Mouse (Mus musculus): Measurements from ENCODE around the gene Cnksr3. TPM values are rescaled to one million over a fixed set of nuclear protein-coding genes. Genes with fewer than 3 reads are reported as not detected.
A peak's percentile ranks its signal among the peaks of the same experiment; 100 is the strongest.

The Cnksr3 gene
- total RNA-seq, 2 experiments from 2014 or later = 9.8 to 10.6 TPM

DNA sequence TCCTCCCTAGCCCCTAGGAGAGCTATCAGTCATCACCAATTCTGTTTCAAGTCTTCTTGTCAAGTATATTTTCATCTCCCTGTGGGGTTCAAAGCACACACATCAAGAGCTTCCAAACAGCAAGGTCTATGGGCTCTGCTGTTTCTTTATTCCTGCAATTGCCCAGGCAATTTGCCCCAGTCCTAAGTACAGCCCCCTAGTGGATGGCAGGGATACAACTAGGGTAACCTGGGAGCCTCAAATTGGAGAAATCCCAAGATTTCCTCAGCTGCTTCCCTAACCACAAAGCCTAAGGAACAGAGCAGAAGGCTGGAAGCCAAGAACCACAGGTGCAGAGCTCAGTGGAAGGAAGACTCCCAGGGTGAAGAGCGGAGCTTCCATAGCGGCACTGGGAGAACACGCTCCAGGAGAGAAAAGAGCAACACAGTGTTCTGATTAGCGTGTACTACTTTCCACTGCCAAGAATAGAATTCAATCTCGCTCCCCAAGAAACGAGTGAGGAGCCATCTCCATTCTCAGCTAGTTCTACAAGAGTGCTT, 100.5 kb downstream of the Cnksr3 start:
- DNase-seq (ENCODE audit: extremely low spot score in 1 of 2, low spot score in 1 of 2) = no peak

DNA sequence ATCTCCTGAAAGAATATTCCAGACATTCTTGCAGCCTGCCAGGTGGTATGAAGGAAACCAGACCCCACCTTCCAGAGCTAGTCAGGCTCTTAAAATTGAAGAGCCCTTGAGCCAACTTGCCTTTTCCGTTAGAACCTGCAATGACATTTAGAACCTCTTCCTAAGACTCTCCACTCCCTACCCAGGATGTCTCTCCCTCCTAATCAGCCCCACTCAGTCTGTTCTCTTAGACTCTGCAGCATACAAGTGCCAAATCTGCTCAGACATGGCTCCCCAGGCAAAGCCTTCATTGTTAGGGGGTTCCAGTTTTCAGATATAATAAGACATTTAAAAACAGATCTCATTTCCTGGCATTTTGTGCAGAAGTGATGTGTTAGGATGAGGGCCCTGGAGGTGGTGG, 108.2 kb downstream of the Cnksr3 start:
- no peak for DNase-seq (ENCODE audit: extremely low spot score in 1 of 2, low spot score in 1 of 2)

DNA sequence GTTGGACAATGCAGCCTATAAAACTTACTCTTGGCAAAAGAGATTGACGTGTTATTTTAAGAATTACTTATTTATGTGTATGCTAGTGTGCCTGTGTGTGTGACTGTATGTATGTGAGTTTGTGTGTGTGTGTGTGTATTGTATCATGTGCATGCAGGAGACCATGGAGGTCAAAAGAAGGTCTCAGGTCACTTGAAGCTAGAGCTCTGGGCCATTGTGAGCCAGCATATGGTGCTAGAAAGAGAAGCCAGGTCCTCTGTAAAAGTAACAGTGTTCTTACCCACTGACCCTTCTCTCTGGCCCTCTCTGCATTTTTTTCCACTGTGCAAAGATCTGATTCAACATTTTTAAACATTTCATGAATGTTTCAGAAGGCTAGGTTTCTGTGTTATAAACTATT, 134.1 kb downstream of the Cnksr3 start:
- no peak for DNase-seq (ENCODE audit: extremely low spot score in 1 of 2, low spot score in 1 of 2)

DNA sequence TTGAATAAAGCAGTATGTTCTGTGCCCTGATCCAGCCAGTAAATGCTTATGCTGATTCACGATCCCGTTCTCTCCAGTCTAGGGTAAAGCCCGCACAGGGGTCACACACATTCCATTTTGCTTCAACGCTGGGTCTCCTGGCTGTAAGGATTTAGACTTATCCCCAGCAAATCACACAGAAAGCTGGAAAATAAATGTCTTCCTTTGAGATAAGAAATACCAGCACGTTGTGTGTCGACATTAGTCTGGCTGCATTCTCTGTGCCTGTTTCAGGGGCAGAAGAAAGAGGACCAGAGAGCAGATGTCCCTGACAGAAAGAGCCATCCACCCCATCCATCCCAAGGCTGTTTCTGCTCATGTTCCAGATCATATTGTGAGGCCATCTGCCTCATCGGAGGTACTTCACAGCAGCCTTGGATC, 134.6 kb downstream of the Cnksr3 start:
- no peak for DNase-seq (ENCODE audit: extremely low spot score in 1 of 2, low spot score in 1 of 2)

DNA sequence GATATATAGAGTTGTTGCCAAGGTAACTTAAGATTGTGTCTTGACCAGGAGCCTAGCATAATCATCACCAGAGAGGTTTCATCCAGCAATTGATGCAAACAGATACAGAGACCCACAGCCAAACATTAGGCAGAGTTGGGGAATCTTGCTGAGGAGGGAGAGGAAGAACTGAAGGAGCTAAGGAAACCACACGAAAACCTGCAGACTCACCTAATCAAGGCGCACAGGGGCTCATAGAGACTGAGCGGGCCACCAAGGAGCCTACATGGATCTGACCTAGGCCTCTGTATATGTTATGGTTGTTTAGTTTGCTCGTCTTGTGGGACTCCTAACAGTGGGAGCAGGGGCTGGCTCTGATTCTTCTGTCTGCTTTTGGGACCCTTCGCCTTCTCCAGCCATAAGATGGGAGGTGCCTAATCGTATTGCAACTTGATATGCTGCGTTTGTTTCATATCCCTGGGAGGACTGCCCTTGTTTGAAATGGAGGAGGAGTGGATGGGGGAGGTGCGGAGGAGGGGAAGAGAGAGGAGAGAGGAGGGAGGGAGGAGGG, 135.3 kb downstream of the Cnksr3 start:
- no peak for DNase-seq (ENCODE audit: extremely low spot score in 1 of 2, low spot score in 1 of 2)

DNA sequence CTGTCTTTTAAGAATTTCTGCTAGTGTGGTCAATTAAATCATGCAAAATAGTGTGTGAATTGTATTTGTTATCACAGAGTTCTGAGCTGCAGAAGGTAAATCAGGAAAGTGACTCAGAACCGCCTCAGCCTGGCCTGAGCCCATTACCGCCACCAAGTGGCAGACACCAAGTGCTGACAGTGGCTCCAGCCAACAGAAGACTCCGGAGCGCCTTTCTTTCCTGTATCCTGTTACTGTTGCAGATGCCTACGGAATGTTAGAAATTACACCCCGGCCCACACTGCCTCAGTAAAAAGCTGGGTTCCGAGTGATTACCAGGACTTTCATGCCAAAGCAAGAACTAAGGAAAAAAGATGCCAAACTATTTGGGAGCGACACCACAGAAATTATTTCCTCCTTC, 135.8 kb downstream of the Cnksr3 start:
- DNase-seq (ENCODE audit: extremely low spot score in 1 of 2, low spot score in 1 of 2) = peak; percentile 55 to 71

DNA sequence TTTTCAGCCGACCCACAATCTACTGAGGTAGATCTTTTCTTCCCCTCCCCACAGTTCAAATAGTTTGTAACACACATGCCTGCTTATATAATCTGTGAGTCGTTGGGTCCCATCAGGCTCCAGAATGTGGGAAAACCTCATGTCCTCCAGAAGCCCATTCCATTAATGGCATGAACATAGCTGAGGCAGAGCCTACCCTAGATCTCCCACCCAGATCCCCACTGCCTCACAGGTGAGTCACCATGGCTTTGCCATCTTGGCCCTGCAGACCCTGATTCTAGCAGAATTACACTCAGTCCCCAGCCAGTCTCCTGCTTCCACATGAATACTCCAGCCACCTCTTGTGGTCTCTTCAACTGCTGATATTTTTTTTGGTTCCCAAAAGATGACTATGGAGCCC, 136.4 kb downstream of the Cnksr3 start:
- DNase-seq (ENCODE audit: extremely low spot score in 1 of 2, low spot score in 1 of 2) = no peak

DNA sequence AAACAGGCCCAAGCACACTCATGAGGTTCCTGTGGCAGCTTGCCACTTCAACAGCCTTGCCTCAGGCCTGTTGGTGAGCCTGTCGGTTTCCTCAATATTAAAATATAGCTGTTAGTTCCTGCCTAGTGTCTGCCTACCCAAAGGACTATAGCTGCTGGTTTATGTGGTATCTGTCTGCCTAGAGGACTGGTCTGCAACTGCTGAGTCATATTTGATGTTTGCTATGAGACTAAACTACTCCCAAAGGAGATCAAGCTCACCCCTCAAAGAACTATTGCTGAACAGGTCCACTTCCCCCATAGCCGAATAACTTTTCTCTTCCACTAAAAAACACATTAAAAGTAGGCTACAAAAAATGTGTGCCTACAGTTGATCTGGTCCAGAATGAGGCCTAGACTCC, 137.8 kb downstream of the Cnksr3 start:
- no peak for DNase-seq (ENCODE audit: extremely low spot score in 1 of 2, low spot score in 1 of 2)

DNA sequence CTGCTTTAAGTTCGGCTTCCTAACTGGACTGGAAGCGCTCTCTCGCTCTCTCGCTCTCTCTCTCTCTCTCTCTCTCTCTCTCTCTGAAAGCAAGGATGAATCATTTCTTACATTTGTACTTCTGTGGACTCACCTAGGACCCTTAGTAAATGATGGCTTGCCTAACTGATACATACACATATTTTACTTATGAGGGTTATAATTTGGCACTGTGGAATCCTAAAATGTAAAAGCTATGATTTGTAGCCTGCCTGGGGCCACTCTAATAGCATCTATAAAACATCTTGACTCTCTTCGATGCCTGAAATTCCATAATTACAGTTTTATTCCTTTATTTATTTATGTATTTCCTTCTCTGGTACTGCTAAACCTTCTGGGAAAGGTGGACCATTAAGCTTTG, 141.1 kb downstream of the Cnksr3 start:
- no peak for DNase-seq (ENCODE audit: extremely low spot score in 1 of 2, low spot score in 1 of 2)

DNA sequence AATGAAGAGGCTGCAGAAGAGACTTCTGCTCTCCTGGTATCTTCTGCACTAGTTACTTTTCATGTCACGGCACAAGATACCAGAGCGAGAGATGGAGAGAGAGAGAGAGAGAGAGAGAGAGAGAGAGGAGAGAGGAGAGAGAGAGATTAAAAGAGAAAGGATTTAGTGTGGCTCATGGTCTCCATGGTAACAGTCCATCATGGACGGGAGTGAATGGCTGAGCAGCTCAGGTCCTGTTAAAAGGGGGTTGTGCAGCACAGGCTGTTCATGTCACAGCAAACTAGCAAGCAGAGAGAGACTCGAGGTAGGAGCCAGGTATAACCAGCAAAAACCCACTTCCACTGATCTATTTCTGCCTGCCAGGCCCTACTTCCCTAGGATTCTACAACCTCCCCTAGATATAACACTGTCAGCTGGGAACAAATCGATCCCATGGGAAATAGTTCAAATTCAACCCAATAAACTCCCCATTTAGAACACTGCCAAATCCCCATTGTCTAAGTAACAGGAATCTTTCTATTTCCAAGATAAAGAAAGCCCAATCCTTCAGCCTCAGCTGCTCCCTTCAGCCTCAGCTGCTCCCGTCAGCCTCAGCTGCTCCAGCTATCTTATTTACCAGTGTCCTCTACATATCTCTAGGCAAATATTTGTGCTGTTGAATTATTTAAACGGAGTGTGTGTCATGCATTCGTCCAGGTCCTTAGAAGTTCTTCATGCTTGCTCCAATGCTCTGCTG, 141.8 kb downstream of the Cnksr3 start:
- no peak for DNase-seq (ENCODE audit: extremely low spot score in 1 of 2, low spot score in 1 of 2)

DNA sequence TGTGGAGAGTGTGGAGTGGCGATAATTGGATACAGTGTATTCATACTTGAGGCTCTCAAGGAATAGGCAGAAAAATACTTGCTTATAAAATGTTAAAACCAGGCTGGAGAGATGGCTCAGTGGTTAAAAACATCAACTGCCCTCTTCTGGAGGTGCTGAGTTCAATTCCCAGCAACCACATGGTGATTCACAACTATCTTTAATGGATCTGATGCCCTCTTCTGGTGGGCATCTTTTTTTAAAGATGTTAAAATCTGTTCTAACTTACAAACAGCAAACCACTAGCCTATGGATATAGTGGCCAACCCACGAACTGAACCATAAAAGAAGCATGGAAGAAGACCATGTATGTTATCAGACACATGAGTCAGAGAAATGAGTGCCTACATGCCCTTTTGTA, 142.9 kb downstream of the Cnksr3 start:
- DNase-seq (ENCODE audit: extremely low spot score in 1 of 2, low spot score in 1 of 2) = no peak

Other genes starting within 250 kb of the Cnksr3 start
- 10 to 100 TPM; 15.3 to 19.5 TPM for gene Ipcef1, start 159.8 kb downstream of the Cnksr3 start, total RNA-seq (2021)

All from layer of hippocampus, postnatal 25 days (tissue).